Mouse (Mus musculus) v-Abl transformed pro-B cells (cell line): ENCODE measurements around the gene Mmp27.

ENCODE experiments used
- in situ Hi-C, 2 experiments: fragments of 400-800 bp; cut with MboI; formaldehyde crosslinking; loops; one replicate each; pipeline ENCODE4 v1.15.1; 2025; ENCODE audit not compliant: unreplicated experiment in 2 of 2

The Mmp27 gene

DNA sequence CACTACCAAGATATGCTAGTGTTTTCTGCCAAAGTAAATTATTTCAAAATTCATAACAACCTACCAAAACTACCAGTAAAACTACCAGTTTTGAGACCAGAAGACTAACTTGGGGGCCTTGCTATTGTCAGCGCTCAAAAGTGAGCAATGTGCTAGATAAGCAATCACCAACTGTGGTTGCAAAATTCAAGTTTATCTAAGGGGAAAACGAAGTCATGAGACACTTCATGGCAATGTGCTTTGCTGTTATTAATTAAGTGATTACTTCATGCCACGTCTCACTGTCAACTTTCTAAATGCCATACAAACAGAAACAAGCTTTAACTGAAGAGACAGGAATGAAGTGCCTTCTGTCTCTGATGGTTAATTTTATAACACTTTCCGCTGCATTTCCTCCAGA, at the start of gene Mmp27:
Mmp27 (plus strand) TSS at position 235 of the 400 bp plus-strand sequence.
- in situ Hi-C loops: no loop called here

GRCm38 (mm10) chr9:7526255-7526940, 44.8 kb upstream of the Mmp27 start:
- in situ Hi-C loops: no loop called here

GRCm38 (mm10) chr9:7542763-7543162, 28.4 kb upstream of the Mmp27 start:
- in situ Hi-C loops: loop anchor here (10.0 kb wide), 4 partner anchors 222 to 1152 kb away; partner anchors contain the start of gene Tmem123 (in 1 of the 2)

- in situ Hi-C loops: loop anchor here (5.0 to 10.0 kb wide), 5 partner anchors 220 to 1150 kb away; partner anchors contain the start of gene Tmem123 (in 1 of the 2)
Observed at GRCm38 (mm10) chr9:7544923-7545457, 26.2 kb upstream of the Mmp27 start.

GRCm38 (mm10) chr9:7545471-7545870, 25.7 kb upstream of the Mmp27 start:
- in situ Hi-C loops: loop anchor here (5.0 to 10.0 kb wide), 5 partner anchors 219 to 1149 kb away; partner anchors contain the start of gene Tmem123 (in 1 of the 2)

GRCm38 (mm10) chr9:7545920-7546319, 25.3 kb upstream of the Mmp27 start:
- in situ Hi-C loops: loop anchor here (5.0 to 10.0 kb wide), 5 partner anchors 219 to 1149 kb away; partner anchors contain the start of gene Tmem123 (in 1 of the 2)

GRCm38 (mm10) chr9:7551943-7552342, 19.3 kb upstream of the Mmp27 start:
- in situ Hi-C loops: loop anchor here in 1 of 2 experiments (5.0 kb wide), 2 partner anchors 35 to 330 kb away; no protein-coding TSS in a partner anchor

- in situ Hi-C loops: loop anchor here in 1 of 2 experiments (5.0 kb wide), 2 partner anchors 34 to 331 kb away; no protein-coding TSS in a partner anchor
Observed at GRCm38 (mm10) chr9:7553536-7553935, 17.7 kb upstream of the Mmp27 start.

- in situ Hi-C loops: loop anchor here in 1 of 2 experiments (5.0 kb wide), 2 partner anchors 33 to 332 kb away; no protein-coding TSS in a partner anchor
Observed at GRCm38 (mm10) chr9:7554382-7554781, 16.8 kb upstream of the Mmp27 start.

- in situ Hi-C loops: loop anchor here in 1 of 2 experiments (5.0 kb wide), 1 partner anchor 34 kb away; no protein-coding TSS in a partner anchor
Observed at GRCm38 (mm10) chr9:7558221-7559017, 12.8 kb upstream of the Mmp27 start, which contains the start of gene Mmp8. Gene Mmp8, plus strand, starts transcription at chr9:7558456.

GRCm38 (mm10) chr9:7560026-7560425, 11.2 kb upstream of the Mmp27 start:
- in situ Hi-C loops: no loop called here

- in situ Hi-C loops: no loop called here
Observed at GRCm38 (mm10) chr9:7567376-7567775, 3.8 kb upstream of the Mmp27 start.

DNA sequence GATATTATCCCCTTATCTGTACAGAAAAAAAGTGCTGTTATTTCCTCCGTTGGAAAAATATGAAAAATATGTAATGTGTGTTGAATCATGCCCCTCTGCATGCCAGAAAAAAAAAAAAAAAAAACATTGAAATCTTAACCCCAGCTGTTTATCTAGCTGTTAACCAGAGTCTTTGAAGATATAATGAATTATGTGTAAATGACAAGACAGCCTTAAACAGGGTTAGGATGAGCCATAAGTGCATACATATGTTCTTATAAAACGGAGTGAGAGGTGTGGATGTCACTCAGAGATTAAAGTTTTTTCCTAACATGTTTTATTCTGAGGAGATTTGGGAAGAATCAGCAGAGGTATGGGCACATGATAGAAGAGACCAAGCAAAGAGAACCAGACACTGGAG, 3.3 kb upstream of the Mmp27 start:
- in situ Hi-C loops: no loop called here

DNA sequence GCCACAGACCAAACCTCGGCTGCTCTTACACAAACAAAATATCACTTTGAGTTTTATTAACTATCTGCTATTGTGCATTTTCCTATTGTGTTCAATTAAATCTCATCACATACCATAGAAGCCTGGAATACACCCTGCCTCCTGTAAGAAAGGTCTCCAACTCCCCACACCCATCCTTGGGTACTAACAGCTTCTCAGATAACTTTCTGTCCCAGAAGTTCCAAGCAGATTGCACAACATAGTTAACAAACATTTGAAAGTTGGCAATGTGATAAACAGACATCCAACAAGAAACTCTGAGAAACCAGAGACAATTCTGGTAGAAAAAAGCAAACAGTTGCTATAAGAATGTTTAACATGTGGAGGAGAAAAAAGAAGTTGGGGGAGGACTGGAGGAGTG, 711 bp upstream of the Mmp27 start:
- in situ Hi-C loops: no loop called here

DNA sequence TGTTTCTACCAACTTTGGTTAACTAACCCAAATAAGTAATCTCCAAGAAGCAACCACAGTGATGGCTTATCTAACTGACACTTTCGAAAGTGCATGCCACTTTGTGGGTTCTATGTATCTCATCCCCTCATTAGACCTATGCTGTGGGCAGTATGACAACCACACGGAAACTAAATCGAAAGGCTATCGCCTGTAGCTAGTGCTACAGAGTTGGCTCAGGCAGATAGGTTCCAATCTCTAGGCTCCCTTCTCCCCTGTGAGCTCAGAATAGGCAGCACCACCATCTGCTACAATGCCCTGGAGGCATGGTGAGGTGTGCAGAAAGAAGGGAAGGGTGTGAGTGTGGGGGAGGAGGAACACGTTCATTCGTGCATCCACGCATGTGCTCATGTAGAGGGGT, 992 bp downstream of the Mmp27 start:
- in situ Hi-C loops: no loop called here

DNA sequence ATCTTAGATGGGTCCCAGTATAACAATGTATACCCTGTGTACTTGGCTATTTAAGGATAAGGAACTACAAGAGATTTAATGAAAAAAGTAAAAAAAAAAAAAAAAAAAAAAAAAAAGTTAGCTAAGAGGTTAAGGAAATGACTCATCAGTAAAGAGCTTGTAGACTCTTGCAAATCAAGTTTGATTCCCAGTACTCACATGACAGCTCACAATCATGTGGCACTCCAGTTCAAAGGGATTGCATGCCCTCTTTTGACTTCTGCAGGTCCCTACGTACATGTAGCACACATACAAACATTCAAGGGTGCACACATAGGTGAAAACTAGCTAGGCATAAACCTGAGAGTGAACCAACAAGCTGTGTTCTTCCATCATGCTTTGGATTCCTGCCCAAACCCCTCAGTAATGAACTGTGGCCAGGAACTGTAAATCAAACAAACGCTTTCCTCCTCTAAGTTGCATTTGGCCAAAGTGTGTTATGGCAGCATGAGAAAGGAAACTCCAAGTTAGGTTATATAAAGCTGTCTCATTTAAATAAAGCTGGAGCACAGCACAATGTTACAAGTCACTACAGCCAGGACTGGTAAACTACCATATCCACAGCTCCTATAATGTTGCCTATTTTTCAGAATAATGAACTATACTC, 1.6 kb downstream of the Mmp27 start:
- in situ Hi-C loops: no loop called here

DNA sequence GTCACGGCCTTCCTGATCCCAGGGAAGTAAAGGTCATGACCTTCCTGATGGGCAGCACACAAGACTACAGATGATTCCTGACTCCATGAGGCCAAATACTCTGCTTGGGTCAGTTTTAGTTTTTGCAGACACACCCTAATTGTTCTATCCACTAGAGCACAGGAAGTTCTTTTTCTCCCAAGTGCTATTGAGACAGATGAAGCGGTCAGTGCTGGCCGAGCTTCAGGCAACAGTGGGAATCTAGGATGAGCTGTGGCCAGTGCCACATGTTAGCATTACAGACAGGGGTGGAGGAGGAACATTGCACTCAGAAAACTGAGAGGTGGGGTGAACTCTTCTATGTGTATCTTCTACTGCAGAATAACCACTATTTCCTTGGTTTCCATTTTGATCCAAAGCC, 4.3 kb downstream of the Mmp27 start:
- in situ Hi-C loops: no loop called here

- in situ Hi-C loops: no loop called here
Observed at GRCm38 (mm10) chr9:7577371-7577770, 6.2 kb downstream of the Mmp27 start.

GRCm38 (mm10) chr9:7590063-7590462, 18.9 kb downstream of the Mmp27 start:
- in situ Hi-C loops: loop anchor here (5.0 to 10.0 kb wide), 5 partner anchors 33 to 338 kb away; partner anchors contain the start of genes Mmp10 (in 1 of the 2) and Mmp8 (in 1 of the 2)

- in situ Hi-C loops: loop anchor here (5.0 to 10.0 kb wide), 5 partner anchors 36 to 341 kb away; partner anchors contain the start of genes Mmp10 (in 1 of the 2) and Mmp8 (in 1 of the 2)
Observed at GRCm38 (mm10) chr9:7593272-7593812, 22.1 kb downstream of the Mmp27 start.
